Mouse (Mus musculus): Measurements from ENCODE around the gene Ccdc149.

- TF ChIP-seq CTCF (IDR thresholded peaks at IDR 0.05; ENCODE audit: low read depth, low read length) (no peak), POLR2A (IDR thresholded peaks at IDR 0.05; ENCODE audit: borderline replicate concordance, low read depth, low read length) (no peak)
Observed at GRCm38 (mm10) chr5:52391471-52391870, 79.8 kb downstream of the Ccdc149 start.
